Mouse (Mus musculus) brain, embryonic 14.5 days (tissue): Measurements from ENCODE around the gene Ccnd2. TPM values are rescaled to one million over a fixed set of nuclear protein-coding genes. Genes with fewer than 3 reads are reported as not detected.

Experiments
- DNase-seq: peaks from one replicate; pipeline ENCODE4 v3.0.0-alpha.2; 2011; ENCODE audit warnings: low read depth
- CTCF ChIP-seq: fragments of 200-500 bp; IDR thresholded peaks from 2 replicates; pipeline ENCODE4 v1.5.1; 2012; ENCODE audit warnings: inconsistent platforms, mild to moderate bottlenecking, moderate library complexity, borderline replicate concordance; ENCODE audit not compliant: insufficient read depth, insufficient read length; ENCODE audit errors: extremely low read depth
- POLR2A ChIP-seq: fragments of 200-500 bp; IDR thresholded peaks from 2 replicates; pipeline ENCODE4 v1.6.1; 2012; ENCODE audit warnings: mild to moderate bottlenecking, inconsistent platforms, borderline replicate concordance; ENCODE audit not compliant: poor library complexity, insufficient read depth, insufficient read length, severe bottlenecking; ENCODE audit errors: extremely low read depth
- polyA plus RNA-seq: library from polyadenylated mRNA; depleted of rRNA; stranded (reverse); fragments of >200 nt; gene quantifications from 2 replicates; pipeline ENCODE4 v1.2.3, GENCODE M21; 2012; rRNA removed

Ccnd2 gene
- 125 and 131 TPM in 2 replicates for polyA plus RNA-seq

GRCm38 (mm10) chr6:127152106-127152951 lies at the start of gene Ccnd2:
Gene Ccnd2, minus strand, starts transcription at chr6:127152193.
- TF ChIP-seq CTCF (no peak), POLR2A (peak; percentile 7; the same call in 1 of the 2 replicates)
- peak; percentile 92 for DNase-seq

DNA sequence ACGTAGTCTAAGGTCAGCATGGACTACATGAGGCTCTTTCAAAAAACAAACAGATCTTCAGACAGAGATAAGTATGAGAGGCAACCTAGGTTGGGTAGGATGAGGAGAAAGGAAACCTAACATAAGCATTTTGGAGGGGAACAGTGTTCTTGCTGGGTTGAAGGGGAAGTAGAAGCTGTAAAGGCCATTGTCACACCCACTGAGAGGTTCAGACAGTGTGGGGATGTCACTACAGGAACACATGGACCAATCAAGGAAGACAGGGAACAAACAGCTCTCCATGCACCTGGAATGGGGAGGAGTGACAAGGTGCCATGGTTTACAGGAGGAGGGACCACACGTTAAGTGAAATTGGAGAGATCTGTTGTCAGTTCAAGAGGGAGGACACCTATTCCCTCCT lies 45.0 kb upstream of the Ccnd2 start:
- DNase-seq: no peak
- TF ChIP-seq CTCF (no peak), POLR2A (no peak)

- TF ChIP-seq CTCF (no peak), POLR2A (no peak)
- DNase-seq: peak; percentile 21
These were observed 29.3 kb upstream of the Ccnd2 start for GRCm38 (mm10) chr6:127181296-127181695.

DNA sequence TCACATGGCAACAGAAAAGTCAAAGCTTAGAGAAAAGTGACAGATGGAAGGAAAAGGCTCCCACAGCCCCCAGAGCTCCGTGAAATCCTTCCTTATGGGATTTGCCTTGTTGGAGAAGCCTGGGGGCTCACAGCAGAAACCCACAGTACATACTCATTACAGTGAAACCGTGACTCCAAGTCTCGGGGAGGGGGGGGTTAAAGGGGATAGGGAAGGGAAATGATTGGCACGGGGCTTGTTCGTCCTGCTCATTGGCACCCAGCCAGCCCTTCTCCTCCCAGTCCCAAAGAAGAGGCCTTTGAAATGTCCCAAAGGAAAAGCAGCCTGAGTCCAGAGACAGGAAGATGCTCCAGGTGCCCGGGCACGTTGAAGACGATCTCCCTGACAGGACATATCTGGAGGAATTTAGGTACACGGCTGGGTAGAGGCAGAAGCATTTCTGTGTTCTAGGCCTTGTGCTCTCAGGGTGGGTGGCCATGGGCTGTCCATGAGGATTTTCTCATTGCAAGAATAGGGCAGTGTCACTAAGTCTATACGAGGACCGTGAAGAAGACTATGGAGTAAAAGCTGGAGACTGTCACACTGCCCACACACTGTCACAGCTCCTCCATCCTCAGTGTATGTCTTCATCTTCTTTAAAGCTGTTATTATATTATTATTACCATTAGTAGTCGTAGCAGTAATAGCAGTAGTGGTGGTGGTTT lies 27.2 kb upstream of the Ccnd2 start:
- TF ChIP-seq POLR2A: no peak
- no peak for TF ChIP-seq CTCF
- peak; percentile 77 for DNase-seq

GRCm38 (mm10) chr6:127177962-127178361 lies 26.0 kb upstream of the Ccnd2 start:
- no peak for DNase-seq
- TF ChIP-seq POLR2A: no peak
- TF ChIP-seq CTCF: no peak

- peak; percentile 23 for DNase-seq
- no peak for TF ChIP-seq POLR2A
- no peak for TF ChIP-seq CTCF
These were observed 25.4 kb upstream of the Ccnd2 start for GRCm38 (mm10) chr6:127177441-127177840.

DNA sequence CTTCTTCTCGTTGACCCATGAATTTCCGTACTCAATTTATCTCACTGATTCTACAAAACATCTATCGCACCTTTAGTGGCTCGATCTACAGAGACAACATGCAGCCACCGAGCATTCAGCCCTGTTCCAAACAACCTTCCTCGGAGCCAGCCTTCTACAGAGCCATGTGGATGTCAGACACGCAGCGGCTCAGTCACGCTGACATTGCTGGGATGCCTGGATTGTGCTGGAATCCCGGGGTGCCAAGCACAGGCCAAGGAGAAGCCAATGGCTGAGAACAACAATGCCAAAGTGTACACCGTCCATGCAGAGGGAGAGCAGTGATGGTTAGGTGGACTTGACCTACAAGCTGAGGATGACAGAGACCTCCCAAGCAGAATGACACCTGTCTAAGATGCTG lies 20.5 kb upstream of the Ccnd2 start:
- no peak for TF ChIP-seq POLR2A
- TF ChIP-seq CTCF: no peak
- DNase-seq: no peak

- no peak for DNase-seq
- TF ChIP-seq CTCF (no peak), POLR2A (no peak)
These were observed 18.7 kb upstream of the Ccnd2 start for GRCm38 (mm10) chr6:127170734-127171133.

DNA sequence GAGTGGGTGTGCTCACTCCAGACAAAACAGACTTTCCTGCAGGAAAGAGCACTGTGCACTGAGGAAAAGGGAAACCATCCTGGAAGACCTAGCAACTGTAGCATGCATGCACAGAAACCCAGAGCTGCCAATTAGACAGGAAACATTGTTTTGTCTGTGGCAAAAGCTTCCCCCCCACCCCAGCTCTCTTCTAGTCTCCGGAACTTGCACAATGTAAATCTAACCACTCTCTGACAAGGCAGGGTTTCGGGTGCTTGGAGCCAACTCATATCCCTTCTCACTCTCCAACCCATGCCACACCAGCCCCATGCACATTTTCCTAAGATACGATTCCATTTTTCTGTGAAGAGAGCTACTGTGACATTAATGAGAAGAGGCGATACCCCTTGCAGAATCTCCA lies 13.7 kb upstream of the Ccnd2 start:
- DNase-seq: no peak
- TF ChIP-seq CTCF: no peak
- TF ChIP-seq POLR2A: no peak

DNA sequence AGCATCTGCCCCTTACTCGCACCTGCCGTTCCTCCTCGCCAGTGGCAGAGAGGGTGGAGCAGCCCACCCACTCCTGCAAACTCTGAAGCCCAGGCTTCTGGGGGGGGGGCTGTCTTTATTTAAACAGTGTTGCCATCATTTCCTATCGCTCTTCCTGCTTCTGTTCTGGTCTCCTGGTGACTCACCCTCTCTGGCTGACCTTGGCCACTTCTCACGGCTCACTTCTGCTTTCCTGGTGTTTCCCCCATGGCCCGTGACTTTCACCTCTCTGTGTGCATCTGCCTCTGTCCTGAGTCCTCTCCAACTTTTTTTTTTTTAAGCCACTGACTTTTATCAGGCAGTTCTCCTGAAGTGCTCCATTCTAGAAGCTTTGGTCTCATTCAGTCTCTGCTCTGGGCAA lies 10.8 kb upstream of the Ccnd2 start:
- TF ChIP-seq POLR2A: no peak
- no peak for TF ChIP-seq CTCF
- DNase-seq: no peak

DNA sequence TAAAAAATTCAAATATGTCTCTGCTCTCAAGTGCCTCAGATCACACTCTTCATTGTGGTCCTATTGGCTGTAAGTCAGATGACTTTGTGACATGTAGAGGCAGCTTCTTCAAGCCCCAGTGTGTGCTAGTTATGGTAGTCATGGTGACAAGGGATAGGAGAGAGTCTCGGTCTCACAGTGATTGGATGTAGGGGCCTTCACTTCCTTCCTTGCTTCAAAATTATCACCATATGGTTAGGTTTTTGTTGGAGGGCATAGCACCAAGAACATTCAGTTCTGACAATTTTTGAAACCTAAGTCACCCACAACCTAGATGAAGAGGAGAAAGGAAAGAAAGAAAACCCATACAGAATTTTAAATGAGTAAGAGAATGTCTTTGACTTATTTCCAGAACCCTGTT lies 5.3 kb upstream of the Ccnd2 start:
- TF ChIP-seq CTCF (no peak), POLR2A (no peak)
- no peak for DNase-seq

- TF ChIP-seq POLR2A (no peak), CTCF (no peak)
- no peak for DNase-seq
These were observed 3.5 kb upstream of the Ccnd2 start for GRCm38 (mm10) chr6:127155468-127155867.

DNA sequence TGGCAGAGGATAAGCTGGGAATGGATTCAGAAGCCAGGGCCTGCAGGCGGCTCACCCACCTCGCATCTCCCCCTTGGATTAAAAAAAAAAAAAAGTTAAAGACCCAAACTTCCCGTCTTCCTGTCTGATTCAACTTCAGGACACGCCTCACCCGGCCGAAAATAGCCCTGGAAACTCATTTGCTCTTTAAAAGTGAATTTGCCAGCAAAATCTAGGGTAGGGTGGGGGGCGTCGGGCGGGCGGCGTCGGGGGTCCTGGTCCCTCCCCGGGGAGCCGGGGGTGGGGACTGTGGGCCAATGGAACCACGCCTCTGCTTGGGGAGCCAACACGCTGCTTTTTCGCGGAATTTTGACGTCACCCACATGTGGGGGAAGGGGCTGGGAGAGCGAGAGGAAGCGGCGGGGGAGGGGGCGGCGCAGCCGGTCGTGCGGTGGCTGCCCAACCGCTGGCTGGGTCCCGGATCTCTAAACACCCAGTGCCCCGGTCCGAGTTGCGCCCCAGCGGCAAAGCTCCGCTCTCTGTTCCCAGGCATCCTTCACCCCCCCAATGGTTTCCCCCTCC lies 2.8 kb upstream of the Ccnd2 start:
- peak; percentile 83 for DNase-seq
- TF ChIP-seq CTCF: no peak
- 0 out of 2 replicates have a peak, but pooled peaks have one; percentile 7 for TF ChIP-seq POLR2A
